Mouse (Mus musculus) heart, adult 18-20 months (tissue): Measurements from ENCODE around the gene Vsx2. TPM values are rescaled to one million over a fixed set of nuclear protein-coding genes. Genes with fewer than 3 reads are reported as not detected.

ENCODE experiments used
- DNase-seq, 2 experiments: peaks; one replicate each; pipeline ENCODE4 v3.0.0; 2021 to 2022; ENCODE audit warnings: mixed read lengths in 1 of 2
- total RNA-seq, 2 experiments: library from RNA; stranded (reverse); gene quantifications; 2 replicates each; pipeline ENCODE4 v1.2.3; 2021

Vsx2 gene
- total RNA-seq, 2 experiments from 2014 or later, result not detected

DNA sequence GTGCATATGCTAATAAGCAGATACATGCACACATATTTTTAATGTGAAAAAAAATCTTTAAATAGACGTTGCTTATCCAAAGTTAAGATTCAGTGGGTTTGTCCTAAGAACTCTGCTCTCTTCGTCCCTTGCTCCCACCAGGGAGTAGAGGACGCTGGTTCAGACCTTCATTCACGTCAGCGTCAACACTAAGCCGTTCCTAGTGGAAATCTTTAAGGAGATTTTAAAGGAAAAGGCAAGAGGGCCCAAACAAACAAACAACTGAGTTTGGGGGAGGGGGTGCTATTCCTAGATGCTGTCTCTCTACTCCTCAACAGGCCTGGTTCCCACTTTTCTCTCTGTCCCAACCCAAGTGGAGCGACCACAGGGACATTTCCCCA, 2.8 kb downstream of the Vsx2 start:
- no peak for DNase-seq

DNA sequence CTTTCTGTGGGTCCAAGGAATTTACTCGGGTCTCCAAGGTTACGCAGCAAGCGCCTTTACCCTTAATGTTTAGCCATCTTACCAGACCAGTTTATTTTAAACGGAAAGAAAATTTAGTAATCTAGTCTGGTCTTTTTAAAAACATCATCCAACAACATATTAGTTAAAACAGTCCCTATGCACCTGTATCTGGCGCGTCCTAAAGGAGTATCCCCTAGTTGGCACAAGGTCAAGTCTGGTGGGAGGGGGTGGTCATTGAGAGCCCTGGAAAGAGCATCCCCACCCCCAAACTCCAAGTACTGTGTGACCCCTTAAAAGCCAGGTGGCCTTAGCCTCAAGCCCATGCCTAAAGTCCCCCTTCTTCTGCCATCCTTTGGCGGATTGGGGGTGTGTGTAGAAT, 3.5 kb downstream of the Vsx2 start:
- DNase-seq, result no peak

DNA sequence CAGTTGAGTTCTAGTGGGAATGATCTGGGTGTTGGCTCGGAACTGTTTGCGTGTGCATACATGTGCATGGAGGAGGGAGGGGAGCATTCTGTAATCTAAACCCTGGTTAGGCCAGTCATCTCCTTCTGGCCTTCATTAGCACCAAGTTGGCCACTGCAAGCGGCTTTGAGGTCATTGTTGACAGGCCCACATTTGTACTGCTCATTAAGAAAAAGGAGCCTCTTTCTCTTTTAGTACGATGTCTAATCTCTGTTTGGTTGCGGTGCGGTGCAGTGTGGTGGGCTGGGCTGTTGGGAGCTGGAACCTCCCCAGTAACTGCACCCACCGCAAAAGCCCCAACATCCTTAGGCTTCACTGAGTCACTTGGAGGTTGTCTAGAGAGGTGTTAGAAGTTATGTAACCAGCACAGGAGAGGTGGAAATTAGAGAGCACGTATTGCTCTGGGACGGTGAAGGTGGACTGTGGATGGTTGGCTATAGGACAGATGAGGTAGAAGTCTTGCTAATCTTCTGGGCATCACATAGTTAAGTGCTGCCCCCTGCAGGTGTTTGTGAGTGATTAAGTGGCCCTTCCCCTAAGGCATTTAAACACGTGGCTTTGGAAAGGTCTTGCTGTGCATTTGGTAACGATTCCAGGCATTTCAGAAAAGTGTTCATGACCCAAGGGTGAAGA, 8.3 kb downstream of the Vsx2 start:
- no peak for DNase-seq

DNA sequence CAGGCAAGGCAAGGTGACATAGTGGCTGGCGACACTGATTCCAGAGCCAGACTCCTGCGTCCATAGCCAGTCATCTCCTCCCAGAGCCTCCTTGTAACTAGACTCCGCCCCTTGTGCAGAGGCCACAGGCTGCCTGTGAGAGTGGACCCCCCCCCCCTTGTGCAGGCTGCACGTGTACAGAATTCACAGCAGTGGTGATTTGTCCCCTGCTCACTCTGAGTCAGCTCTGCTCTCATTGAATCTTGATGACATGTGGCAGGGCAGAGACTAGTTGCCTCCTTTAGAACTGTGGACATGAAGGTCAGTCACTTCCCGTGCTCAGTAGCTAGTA, 8.8 kb downstream of the Vsx2 start:
- no peak for DNase-seq

DNA sequence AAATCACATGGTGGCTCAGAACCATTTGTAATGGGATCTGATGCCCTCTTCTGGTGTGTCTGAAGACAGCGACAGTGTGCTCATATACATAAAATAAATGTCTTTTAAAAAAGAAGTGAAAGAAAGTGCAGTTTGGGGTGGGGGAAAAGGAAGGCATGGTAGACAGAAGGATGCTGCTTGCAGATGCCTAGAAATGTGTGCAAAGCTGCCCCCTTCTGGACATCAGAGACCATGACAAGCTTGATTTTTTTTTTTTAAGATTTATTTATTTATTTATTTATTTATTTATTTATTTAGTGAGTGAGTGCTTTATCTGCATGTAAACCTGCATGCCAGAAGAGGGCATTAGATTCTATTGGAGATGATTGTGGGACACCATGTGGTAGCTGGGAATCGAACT, 11.7 kb downstream of the Vsx2 start:
- no peak for DNase-seq

GRCm38 (mm10) chr12:84589825-84590761, 20.5 kb downstream of the Vsx2 start:
- DNase-seq, result peak; percentile 86 to 98

DNA sequence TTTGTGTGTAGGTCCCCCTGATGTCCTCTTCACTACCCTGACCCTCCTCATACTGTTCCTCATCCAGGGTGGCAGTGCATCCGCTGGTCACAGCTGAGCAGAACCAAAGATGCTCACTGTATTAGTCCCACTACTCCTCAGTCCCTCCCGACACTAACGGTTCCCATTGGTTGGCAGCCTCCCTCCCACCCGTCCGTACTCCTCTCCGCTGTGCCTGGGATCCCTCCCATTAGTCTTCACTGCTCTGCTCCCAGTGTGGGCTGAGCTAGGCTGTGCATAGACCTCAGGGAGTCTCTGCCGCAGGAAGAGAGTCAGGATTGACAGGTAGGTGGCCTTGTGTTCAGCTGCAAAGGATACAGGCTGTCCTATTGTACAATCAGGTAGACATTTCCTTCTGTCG, 28.8 kb downstream of the Vsx2 start:
- no peak for DNase-seq

GRCm38 (mm10) chr12:84604001-84604400, 34.4 kb downstream of the Vsx2 start:
- no peak for DNase-seq

DNA sequence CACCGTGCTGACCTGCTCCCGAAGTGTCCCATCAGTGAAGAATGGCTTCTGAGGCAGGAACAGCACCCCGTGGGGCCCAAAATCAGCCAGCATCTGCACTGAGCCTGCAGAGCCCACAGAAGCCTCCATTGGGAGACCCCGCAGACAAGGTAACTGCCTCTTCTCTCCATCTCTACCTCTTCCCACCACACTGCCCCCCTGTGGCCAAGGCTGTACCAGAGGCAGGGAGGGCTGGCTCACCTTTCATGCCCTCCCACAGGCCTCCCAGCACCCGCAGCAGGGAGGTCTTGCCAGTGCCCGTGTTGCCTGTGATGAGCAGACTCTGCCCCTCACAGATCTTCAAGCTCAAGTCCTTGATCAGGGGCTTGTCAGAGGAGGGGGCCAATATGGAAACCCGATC, 36.3 kb downstream of the Vsx2 start:
- no peak for DNase-seq

- no peak for DNase-seq
Observed at GRCm38 (mm10) chr12:84611718-84612117, 42.2 kb downstream of the Vsx2 start.

GRCm38 (mm10) chr12:84612518-84612917, 43.0 kb downstream of the Vsx2 start:
- DNase-seq, result no peak

DNA sequence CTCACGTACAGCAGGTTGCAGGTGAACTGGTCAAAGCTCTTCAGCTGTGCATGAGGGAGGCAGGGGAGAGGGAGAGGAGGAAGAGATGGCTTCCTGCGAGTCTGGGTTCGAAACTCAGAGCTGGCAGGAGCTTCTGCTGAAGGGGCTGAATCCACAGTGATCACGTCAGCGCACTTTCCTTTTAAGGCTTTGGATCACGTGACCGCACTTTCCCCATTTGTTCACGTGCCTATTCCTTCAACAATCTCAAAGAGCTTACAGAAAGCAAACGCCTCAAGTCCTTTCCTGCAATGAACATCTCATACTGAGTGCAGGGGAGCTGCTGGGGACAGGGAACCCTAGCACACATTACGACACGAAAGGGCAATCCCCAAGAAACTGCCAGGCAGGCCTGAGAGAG, 44.4 kb downstream of the Vsx2 start:
- DNase-seq, result no peak

DNA sequence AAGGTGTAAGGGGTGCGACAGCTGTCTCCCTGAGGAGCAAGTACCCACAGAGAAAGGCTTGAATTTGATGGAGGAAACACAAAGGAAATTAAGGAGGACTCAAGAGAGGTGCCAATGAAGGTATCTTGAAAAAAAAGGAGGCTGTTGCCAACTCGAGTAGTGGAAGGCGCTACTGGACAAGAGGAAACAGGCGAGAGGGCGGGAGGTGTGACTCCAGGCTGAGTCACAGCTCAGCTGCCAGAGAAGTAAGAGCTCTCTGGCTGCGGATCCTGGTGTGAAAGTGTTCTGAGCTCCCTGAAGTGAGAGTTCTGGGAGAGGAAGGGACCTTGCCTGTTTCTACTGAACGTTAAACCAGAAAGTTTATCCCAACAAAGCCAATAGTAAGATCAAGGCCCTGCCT, 45.0 kb downstream of the Vsx2 start:
- DNase-seq, result peak in 1 of 2 experiments; percentile 11

- peak; percentile 95 to 98 for DNase-seq
Observed at GRCm38 (mm10) chr12:84616977-84617630, 47.5 kb downstream of the Vsx2 start, which contains the start of gene Abcd4. Gene Abcd4, minus strand, starts transcription at chr12:84617413.

- peak in 1 of 2 experiments; percentile 25 for DNase-seq
Observed at GRCm38 (mm10) chr12:84617663-84618062, 48.1 kb downstream of the Vsx2 start.

DNA sequence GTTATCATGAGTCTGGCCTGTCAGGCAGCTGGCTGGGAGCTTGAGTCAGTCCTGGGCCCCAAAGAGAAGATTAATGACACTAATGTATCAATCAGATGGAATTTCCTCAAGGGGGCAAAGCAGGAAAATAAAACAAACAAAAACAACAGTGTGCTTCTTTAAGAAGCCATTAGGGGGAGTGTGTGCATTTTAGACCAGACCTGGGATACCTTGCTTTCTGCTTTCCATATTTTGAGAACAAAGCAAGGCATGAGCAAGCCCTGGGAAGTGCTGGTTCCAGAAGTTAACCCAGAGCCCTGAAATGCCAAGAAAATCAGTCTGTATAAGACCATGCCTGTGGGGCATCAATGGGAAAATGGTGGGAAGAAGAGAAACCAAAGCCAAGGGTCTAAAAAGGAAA, 51.4 kb downstream of the Vsx2 start:
- DNase-seq, result no peak

- no peak for DNase-seq
Observed at GRCm38 (mm10) chr12:84624601-84625000, 55.0 kb downstream of the Vsx2 start.

GRCm38 (mm10) chr12:84625116-84625515, 55.6 kb downstream of the Vsx2 start:
- DNase-seq, result no peak

GRCm38 (mm10) chr12:84631867-84632266, 62.3 kb downstream of the Vsx2 start:
- no peak for DNase-seq

DNA sequence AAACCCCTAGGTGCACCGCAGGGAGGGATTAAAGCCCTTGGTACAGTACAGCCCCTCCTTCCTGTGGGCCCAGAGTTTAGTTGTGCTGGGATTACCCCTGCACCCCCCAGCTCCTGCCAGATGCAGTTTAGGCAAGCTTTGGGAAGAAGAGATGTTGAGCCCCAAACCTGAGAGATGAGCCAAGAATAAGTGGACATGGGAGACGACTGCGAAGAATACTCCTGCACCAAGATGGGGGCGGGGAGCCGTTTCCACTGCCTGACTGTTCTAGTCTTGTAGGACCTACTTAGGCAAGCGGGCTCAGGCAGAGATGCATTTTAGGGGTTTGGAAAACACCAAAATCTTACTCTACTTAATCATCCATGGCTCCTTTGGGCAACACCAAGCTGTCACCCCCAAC, 70.7 kb downstream of the Vsx2 start:
- DNase-seq, result no peak

DNA sequence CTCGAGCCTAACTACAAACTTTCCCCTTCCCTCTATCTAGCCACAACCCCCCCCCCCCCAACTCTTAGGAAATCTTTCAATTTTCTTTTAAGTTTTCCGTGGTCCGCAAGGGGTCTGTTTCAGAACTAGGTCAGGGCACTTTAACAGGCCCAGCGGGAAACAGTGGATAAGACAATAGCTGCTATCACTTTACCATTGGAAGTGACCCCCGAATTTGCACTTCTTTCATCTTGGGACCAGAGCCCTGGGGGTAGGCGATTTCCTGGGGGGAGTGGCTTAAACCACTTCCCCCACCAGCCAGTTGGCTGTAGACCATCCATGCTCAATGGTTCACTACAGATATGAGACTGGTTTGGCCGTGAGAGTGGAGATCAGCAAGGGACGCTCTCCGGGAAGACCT, 71.1 kb downstream of the Vsx2 start, which contains the start of gene Vrtn:
Vrtn (plus strand) TSS at position 366 of the 400 bp plus-strand sequence.
- DNase-seq, result no peak
